Mouse (Mus musculus): ENCODE measurements around the gene Abhd12b.

The Abhd12b gene

DNA sequence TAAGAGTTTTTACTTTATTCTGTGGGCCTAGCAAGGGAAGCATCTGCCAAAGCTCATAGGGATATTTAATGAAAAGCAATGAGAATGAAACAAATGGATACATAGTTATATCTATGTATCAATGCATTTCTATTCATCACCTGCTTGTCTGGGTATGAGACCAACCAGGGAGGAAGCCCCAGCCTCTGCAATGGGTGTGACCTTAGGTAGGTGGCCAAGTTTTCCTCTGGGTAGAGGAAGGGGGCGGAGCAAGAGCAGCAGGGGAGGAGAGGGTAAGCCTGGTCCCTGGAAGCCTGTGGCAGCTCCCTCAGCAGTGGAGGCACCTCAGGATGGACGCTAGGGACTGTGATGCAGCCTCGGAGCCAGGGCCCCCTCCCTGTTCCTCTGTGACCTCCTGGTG, at the start of gene Abhd12b:
Gene Abhd12b (plus strand): TSS at position 301 of the 400 bp plus-strand sequence.
- CTCF ChIA-PET: no interaction called here

GRCm38 (mm10) chr12:70104199-70104598, 49.7 kb upstream of the Abhd12b start:
- CTCF ChIA-PET: no interaction called here

- CTCF ChIA-PET: interaction anchor here (0.6 to 0.8 kb wide), 3 partner anchors 50 to 346 kb away, joined by 3 read pairs; no protein-coding TSS in a partner anchor
Observed at GRCm38 (mm10) chr12:70104776-70105420, 49.0 kb upstream of the Abhd12b start.

DNA sequence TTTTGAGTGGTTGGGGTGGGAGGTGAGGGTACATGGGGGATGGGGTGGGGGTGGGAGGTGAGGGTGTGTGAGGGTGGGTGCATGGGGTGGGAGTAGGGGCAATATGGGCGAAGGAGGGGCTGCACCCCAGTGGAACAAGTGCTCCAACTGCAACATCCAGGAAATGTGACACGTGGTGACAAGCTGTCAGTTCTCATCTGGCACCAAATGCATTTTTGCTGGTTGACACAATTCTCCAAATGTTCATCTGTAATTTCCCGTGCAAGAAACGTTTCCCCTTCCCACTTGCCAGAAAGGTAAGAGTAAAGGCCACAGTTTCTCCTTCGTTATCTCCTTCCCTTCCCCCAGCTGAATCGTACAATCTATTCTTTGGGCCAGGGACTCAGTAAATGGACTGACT, 48.1 kb upstream of the Abhd12b start:
- CTCF ChIA-PET: interaction anchor here (0.6 to 0.8 kb wide), 2 partner anchors 23 to 347 kb away, joined by 3 to 4 read pairs; no protein-coding TSS in a partner anchor

DNA sequence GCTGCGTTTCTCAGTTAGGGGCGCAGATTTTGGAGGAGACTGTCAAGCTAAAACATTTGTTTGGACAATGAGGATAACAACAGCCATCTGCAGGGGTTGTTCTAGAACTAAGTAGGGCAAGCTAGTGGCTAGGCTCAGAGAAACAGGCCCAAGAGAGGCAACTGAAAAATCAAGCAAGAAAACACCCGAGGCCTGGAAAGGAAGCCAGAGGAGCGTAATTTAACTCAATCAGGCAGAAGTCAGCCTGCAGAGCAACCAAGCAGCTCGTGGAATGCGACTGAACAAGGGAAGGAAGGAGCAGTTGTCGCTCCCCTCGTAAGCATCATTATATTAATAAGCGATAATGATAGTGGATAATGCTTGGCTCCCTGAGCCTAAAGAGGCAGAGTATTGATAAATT, 47.4 kb upstream of the Abhd12b start:
- CTCF ChIA-PET: no interaction called here

GRCm38 (mm10) chr12:70108104-70108503, 45.8 kb upstream of the Abhd12b start:
- CTCF ChIA-PET: no interaction called here

GRCm38 (mm10) chr12:70109921-70110320, 44.0 kb upstream of the Abhd12b start:
- CTCF ChIA-PET: no interaction called here

GRCm38 (mm10) chr12:70110375-70111116, 43.4 kb upstream of the Abhd12b start:
- CTCF ChIA-PET: interaction anchor here (0.6 to 1.0 kb wide), 2 partner anchors 26 to 979 kb away, joined by 3 to 5 read pairs; no protein-coding TSS in a partner anchor

GRCm38 (mm10) chr12:70111117-70111366, 42.9 kb upstream of the Abhd12b start:
- CTCF ChIA-PET: interaction anchor here (0.6 to 1.0 kb wide), 2 partner anchors 25 to 979 kb away, joined by 3 to 5 read pairs; no protein-coding TSS in a partner anchor

- CTCF ChIA-PET: interaction anchor here (1.0 kb wide), 1 partner anchor 25 kb away, joined by 3 read pairs; no protein-coding TSS in a partner anchor
Observed at GRCm38 (mm10) chr12:70111367-70112089, 42.4 kb upstream of the Abhd12b start.

GRCm38 (mm10) chr12:70112090-70112383, 41.9 kb upstream of the Abhd12b start:
- CTCF ChIA-PET: interaction anchor here (0.6 kb wide), 1 partner anchor 127 kb away, joined by 4 read pairs; no protein-coding TSS in a partner anchor

DNA sequence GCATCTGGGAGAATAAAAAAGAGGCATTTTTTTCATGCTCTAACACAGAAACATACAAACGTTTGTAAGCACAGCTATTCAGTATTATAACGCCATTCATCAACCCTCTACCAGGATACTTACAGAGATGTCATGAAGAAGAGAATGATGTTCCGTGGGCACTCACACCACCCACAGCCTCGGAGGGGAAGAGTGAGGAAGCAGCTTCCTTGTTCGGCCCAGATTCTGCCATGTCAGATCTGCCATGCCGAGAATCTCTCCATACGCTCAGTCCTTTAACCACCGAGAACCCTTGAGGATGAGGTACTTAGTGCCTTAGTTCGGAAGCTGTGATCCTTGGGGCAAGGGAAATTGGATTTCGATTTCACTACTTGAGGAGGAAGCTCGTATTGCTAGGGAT, 40.6 kb upstream of the Abhd12b start, which contains the start of gene Nin:
Gene Nin (minus strand): TSS at position 367 of the 400 bp plus-strand sequence.
- CTCF ChIA-PET: interaction anchor here (0.6 to 0.7 kb wide), 2 partner anchors 29 to 41 kb away, joined by 3 read pairs; no protein-coding TSS in a partner anchor

DNA sequence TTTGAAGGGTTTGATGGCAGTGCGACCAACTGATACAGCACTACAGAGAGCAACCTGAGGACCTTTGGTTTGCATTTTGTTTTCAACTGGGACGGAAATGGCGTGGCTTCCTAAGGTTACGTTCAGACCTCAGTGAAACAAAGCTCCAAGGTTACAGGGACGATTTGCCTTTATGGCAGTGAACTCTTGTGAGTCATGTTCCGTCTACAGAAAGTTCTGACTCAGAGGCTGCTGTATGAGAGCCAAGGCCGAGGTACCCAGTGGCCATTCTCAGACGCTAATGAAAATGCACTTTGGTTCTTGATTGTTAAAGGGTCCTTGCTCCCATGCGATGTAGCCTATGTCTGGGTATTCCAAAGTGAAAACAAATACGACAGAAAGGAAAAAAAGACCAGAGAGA, 36.8 kb upstream of the Abhd12b start:
- CTCF ChIA-PET: no interaction called here

DNA sequence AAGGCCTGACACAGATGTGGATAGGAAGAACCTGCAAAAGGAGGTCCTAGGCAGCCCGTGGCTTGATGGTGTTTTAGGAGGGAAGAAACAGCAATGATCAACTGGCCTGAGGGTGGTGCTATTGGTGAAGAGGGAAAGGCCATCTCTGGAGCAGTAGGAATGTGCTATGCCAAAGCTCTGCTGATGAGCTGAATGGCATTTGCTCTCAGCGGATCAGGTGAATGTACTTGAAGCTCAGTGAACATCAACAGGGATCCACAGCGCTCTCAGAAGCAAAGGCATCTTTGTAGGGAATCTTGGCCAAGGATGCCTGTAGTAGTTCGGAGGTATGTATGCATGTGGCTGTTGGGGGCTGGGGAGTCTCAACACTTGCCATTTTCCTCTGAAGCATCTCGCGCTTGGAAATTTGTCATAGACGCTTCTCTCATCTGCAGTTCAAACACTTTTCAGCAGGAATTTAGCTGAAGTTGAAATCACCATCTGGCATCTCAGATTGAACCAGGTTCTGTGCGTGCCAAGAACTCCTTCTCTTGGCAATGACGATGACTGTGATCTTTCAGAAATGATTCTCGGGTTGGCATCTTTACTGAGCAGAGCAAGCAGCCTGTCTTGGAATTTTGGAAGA, 35.1 kb upstream of the Abhd12b start:
- CTCF ChIA-PET: no interaction called here

DNA sequence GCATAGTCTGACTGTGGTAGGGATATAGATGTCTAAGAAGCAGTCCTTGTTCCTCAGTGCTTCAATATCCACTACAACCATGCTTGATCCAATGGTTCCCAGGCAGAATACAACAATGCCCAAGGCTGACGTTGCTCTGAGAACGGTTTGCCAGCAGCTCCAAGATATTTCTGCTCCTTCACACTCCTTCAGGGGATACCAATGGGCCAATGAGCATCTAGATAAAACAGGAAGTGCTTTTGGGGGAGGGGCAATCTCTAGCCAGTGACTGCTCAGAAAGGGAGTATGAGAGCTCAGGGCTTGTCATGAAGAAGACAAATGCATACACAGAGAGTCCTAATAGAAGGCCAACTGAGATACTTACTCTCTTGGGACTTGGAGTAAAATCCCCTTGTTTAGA, 34.4 kb upstream of the Abhd12b start:
- CTCF ChIA-PET: interaction anchor here (0.7 kb wide), 1 partner anchor 760 kb away, joined by 7 read pairs; no protein-coding TSS in a partner anchor

DNA sequence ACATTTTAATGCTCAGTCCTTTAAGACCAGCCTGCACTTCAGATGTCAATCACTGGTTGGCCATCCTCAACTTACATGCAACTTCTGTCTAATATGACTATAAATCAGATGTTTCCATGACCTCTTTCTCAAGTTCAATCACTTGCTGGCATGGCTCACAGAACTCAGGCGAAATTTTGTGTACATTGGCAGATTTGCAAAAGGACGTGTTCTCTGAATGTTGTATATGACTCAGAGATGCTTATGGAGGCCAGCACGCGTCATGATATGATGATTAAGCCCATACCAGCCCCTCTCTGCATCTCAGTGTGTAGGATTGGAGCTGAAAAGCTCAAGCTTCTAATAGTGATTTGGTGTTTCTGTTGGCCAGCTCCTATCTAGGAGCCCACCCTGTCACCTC, 27.3 kb upstream of the Abhd12b start:
- CTCF ChIA-PET: no interaction called here

GRCm38 (mm10) chr12:70129105-70129504, 24.8 kb upstream of the Abhd12b start:
- CTCF ChIA-PET: interaction anchor here (0.6 kb wide), 1 partner anchor 8 kb away, joined by 3 read pairs; no protein-coding TSS in a partner anchor

DNA sequence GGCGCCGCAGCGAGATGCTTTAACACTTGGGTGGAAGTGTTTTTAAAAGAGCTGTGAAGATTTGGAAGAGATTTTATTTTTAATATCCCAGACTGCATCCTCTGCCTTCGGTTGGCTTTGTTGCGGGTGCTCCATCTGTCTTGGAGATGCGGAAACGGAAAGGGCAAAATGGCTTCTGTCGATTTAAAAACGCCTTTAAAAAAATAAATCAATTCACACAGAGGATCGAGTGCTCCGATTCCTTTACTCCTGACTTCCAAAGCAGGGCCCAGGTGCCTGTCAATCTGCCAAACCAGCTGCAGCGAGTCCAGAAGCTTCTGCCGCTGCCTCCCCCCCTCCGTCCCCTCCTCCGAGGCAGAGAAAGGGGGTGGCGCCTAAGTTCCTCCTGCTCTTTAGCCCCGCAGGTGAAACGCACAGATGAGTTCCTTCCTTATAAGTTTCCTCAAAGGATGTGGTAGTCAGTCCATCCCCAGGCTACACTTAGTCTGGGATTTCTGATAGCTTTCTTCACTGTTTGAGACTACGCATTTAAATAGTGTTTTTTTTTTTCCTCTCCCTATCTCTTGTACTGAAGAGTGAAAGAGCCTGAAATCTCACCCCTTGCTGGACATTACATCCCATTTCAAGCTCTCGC, 22.8 kb upstream of the Abhd12b start:
- CTCF ChIA-PET: interaction anchor here (1.2 kb wide), 1 partner anchor 9 kb away, joined by 3 read pairs; no protein-coding TSS in a partner anchor

GRCm38 (mm10) chr12:70134627-70135235, 19.2 kb upstream of the Abhd12b start:
- CTCF ChIA-PET: no interaction called here

- CTCF ChIA-PET: interaction anchor here (1.1 kb wide), 1 partner anchor 25 kb away, joined by 3 read pairs; no protein-coding TSS in a partner anchor
Observed at GRCm38 (mm10) chr12:70136185-70136756, 17.7 kb upstream of the Abhd12b start.
